Mouse (Mus musculus): ENCODE data around the gene Slc25a16.

Gene Slc25a16

DNA sequence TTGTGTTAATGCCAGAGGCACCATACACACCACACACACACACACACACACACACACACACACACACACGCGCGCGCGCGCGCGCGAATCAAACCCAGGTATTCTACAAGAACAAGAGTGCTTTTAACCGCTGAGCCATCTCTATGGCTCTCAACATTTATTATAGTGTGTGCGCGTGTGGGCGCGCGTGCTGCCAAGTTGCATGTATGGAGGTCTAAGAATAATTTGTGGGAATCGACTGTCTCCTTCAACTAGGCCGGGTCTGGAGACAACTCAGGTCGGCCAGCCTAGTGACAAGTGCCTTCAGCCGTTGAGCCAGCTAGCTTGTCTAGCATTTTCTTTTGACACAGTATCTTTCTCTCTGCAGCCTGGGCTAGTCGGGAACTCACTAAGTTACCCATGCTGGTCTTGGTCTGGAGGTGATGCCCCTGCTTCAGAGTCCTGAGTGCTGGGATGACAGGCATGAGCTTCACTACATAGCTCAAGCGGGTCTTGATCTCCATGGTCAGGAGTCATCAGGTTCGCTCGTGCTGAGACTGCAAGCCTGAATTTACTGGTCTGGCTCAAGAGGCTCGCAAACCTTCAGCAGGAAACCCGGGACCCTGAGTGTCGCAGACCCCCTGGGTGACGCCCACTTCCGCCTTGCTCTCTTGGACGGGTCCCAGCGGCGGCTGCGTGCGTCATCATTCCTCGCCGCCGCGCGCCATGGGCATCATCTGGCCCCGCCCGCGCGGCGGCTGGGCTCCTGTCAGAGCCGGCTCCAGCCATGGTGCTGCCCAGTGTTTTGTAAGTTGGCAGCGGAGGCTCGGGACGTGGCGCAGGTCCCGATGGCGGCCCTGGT is at the start of gene Slc25a16:
Gene Slc25a16, plus strand, starts transcription at position 709 of the 841 bp plus-strand sequence.
- peak; percentile 97 for DNase-seq (ENCODE audit: low spot score)

DNA sequence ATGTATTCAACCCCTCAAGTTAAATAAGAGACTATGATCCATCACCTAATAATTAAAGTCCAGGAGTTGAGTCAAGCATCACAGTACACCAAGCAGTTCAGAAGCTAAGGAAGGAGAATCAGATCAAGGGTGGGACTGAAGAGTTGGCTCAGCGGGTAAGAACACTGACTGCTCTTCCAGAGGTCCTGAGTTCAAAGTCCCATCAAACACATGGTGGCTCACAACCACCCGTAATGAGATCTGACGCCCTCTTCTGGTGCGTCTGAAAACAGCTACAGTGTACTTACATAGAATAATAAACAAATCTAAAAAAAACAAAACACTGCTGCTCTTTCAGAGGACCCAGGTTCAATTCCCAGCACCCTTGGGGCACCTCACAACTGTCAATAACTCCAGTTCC is 45.6 kb upstream of the Slc25a16 start:
- DNase-seq (ENCODE audit: low spot score): no peak

DNA sequence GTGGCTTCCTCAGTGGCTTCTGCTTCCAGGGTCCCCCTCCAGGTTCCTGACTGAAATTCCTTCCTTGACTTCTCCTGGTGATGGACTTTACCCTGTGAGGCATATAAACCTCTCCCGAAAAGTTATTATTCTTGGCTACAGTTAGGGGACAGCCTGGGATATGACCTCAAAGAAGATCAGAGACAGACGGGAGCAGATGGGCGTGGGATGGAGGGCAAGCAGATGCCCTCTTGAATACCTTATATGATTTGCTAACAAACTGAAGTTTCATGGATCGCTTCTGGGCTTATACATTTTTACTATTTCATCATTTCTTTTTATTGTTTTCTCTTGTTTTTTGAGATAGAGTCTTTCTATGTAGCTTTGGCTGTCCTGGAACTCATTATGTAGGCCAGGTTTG is 44.9 kb upstream of the Slc25a16 start:
- DNase-seq (ENCODE audit: low spot score): no peak

DNA sequence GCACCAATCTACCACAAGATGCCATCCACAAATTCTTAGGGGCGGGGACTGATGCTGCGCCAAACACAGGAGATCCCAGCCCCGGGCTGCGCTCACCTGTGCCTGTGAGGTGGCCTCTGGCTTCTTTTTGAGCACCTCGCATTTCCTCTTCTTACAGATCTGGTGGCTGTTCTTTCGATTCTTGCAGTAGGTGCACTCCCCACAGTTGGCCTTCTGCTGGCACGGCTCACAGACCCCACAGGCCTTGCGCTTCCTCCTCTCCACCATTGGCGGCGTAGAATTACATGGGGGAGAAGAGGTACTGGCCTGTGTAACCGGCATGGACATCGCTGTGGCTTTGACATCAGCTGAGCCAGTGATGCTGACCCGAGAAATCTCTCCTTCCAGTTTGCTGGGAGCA is 42.4 kb upstream of the Slc25a16 start:
- no peak for DNase-seq (ENCODE audit: low spot score)

DNA sequence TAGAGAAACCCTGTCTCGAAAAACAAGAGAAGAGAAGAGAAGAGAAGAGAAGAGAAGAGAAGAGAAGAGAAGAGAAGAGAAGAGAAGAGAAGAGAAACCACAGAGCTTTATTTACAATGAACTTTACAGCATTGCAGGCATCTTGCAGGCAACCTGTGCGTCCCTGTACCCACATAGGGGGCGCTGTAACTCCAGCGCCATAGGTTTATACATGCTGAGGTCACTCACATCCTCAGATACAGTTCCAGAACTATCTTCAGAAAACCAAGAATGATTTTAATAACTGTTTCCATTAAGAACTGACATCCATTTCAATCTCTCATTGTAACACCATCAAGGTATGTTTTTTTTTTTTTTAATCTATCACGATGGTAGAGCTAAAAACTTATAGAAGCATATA is 39.2 kb upstream of the Slc25a16 start:
- DNase-seq (ENCODE audit: low spot score): peak; percentile 48

DNA sequence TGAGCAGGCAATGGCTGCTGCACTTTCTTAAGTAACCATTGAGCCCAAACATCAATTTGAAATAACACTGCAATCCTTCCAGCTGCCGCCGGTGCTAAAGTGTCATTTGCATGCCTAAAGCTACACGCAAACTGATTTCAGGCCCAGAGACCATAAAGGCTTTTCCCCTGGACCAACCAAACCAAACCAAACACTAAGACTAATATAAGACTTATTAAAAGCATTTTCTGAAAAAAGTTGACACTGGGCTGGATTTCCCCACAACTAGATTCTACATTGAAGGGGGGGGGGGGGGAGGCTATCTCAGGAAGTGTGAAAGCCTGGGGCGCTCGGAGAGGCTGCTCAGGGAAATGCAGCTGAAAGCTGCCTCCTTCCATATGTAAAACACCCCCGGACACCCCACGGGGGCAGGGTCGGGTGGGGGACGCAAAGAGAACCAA is 36.5 kb upstream of the Slc25a16 start:
- DNase-seq (ENCODE audit: low spot score): peak; percentile 60

DNA sequence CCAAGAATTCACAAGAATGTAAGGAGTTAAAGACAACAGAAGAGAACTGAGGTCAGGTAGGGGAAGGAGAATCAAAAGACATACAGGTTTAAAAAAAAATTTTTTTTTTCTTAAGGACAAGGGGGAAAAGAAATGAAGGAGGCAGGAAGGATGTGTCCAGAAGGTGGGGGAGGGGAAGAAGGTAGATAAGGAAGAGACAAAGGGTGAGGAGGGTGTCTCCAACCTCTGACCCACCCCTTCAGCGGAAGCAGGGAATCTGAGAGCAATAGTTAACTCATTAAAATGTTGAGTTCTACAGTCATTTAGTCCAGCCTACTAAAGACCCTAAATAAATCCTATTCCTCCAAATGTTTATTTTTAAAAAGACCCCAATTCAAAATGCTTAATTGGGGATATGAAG is 35.9 kb upstream of the Slc25a16 start:
- DNase-seq (ENCODE audit: low spot score): no peak

DNA sequence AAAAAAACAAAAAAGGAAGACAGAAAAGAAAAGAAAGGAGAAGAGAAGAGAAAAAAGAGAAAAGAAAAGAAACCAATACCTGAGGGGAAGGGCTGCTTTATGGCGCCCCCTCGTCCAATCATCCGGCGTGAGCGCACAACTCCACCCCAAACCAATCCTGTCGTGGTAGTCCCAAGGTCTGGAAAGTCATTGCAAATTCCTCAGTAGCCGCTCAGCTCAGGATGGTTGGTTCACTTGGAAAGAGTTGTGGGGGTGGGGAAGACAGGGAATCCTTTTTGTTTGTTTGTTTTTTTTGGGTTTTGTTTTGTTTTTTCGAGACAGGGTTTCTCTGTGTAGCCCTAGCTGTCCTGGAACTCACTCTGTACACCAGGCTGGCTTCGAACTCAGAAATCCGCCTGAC is 35.0 kb upstream of the Slc25a16 start:
- peak; percentile 35 for DNase-seq (ENCODE audit: low spot score)

DNA sequence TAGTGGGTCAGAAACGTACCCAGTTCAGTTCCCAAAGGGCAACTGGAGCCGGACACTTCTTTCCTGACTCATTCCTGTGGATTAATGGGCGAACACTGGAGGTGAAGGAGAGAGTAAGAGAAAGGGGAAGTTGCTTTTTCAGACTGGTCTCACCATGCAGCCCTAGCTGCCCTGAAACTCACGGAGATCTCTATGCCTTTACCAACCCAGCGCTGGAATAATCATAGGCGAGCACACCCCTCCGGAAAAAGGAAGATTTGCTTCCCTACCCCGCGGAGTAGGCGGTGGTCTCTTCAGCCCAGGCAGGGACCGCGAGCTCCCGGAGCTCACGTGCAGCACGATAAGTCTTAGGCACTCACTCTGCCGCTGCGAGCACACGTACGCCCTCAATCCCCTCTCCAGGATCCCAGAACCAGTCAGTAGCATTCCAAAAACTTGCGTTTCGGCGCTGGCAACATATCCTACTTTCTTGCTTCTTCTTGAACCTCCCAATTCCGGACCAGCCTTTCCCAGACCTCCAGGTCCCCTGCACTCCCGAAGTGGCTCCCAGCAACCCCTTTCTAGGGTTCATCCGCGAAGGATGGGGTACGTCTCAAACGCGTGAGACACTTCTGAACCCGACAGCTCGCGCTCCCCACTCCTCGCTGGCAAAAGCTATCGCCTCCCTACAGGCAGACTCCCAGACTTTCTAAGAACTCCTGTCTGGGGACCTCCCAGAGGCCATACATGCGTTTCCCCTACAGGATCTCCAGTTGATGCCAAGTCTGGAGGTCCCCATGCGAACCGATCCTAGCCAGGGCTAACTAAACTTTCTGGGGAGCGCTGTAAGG is 34.2 kb upstream of the Slc25a16 start:
- DNase-seq (ENCODE audit: low spot score): peak; percentile 74

DNA sequence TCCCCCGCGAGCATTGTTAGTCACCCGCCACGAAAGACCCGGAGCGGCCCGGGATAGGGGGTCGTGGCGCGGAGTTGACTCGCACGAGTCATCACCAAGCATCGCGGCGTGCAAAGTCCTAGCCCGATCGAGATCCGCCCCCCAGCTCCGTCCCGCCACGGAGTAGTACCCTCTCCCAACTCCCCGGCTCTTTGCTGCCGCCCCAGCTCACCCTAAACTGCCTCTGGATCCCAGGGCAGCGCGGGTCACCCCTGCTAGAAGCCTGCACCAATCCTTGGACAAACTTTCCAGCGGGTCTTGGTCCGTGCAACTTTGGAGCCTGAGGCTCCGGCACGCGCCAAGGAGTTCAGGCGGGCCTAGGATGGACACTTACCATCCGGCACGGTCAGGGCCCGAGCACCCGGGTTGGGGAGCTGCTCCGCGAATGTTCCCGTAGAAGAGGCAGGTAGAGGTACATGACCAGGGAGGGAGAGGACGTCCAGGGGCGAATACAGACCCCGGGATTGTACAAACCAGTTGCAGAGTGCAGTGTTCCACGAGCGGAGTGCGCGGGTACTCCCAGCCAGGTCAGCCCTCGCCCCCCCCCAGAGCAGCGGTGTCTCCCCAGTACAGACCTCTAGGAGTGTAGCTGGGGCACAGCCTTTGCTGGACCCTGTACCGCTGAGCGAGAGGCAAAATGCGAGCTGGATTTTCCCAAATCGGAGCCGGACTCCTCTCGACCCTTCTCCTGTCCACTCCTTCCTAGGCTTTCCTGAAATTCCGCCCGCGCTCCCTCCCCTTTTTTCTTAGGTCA is 33.4 kb upstream of the Slc25a16 start:
- peak; percentile 91 for DNase-seq (ENCODE audit: low spot score)

DNA sequence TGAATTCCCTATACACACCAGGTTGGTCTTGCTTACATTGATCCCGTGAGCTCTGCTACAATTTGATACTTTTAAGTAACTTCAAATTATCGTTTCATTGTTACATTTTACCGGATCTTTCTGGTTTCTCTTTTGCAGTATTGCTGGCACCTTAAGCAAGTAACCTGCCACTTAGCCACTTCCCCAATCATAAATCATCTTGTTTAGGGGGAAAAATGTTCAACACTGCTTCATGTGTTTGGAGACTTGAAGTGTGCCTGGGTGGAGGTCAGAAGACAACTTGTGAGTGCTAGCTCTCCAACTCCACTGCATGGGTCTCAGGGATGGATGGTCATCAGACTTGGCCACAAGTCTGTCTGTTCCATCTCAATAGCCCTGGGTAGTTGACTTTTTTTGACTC is 29.4 kb upstream of the Slc25a16 start:
- no peak for DNase-seq (ENCODE audit: low spot score)

DNA sequence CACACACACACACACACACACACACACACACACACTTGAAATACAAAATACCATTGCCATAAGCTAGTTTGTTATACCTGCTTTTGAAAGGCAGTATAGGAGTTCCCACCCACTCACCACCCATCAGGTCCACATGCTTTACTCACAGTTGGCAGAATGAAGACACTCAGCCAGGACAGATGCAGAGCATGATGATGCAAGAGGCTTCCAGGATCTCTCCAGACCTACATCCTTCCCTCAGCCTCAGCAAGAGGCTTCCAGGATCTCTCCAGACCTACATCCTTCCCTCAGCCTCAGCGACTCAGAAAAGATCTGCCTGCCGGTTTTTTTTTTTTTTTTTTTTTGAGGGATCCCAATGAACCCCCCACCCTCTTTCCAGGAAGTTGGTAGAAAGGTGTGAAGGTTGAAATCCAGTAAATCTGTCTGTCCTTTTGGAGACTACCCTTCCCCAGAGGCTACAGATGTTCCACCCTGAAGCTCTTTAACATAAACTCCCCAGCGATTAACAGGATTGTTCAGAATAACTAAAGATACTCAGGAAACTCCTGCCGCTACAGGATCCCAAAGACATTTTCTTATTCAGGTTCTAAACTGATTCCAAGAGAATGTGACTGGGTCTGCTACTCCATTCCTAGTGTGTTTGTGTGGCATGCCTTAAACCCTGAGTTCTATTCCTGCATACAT is 27.7 kb upstream of the Slc25a16 start:
- DNase-seq (ENCODE audit: low spot score): no peak

DNA sequence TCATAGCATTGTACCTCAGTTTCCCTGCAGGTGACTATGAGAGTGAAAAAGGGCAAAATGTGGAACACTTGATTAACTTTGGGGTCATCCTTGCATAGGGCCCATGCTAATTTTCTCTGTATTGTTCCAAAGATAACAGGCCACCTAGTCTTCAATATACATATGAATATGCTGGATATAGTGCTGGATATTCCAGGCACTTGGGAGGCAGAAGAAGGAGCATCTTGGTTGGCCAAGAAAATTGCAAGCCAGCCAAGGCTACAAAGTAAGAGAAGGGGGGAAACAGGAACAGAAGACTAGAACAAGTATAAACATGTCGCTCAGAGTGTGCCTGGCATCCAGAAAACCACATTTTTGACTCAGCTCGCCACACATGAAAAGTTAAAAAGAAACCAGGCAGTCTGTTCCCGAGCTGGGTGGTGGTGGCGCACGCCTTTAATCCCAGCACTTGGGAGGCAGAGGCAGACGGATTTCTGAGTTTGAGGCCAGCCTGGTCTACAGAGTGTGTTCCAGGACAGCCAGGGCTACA is 27.0 kb upstream of the Slc25a16 start:
- DNase-seq (ENCODE audit: low spot score): no peak

DNA sequence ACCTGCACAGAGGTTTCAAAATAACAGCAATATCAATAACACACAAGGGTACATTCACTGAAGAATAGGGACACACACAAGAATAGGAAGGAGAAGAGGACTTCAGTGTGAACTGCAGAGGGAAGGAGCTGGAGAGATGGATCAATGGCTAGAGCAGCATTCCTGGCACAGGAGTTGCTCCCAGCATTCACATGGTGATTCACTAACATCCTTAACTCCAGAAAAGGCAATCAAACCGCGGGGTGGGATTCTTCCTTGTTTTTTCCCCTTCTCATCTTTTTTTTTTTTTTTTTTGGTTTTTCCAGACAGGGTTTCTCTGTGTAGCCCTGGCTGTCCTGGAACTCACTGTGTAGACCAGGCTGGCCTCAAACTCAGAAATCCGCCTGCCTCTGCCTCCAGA is 26.0 kb upstream of the Slc25a16 start:
- no peak for DNase-seq (ENCODE audit: low spot score)

DNA sequence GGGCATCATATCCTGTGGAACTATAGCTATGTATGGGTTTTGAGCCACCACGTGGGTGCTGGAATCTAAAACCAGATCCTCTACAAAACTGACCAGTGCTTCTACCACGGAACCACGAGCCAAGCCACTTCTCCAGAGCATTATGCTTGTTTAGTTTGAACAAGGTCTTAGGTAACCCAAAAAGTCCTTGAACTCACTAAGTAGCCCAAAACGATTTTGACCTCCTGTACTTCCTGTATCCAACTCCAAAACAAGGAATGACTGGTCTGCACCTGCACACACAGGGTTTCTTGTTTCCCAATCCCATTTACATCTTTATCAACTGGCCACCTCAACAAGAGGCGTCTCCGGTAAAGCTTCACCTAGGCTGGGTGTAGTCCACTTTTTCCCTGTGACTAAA is 25.0 kb upstream of the Slc25a16 start:
- DNase-seq (ENCODE audit: low spot score): no peak

DNA sequence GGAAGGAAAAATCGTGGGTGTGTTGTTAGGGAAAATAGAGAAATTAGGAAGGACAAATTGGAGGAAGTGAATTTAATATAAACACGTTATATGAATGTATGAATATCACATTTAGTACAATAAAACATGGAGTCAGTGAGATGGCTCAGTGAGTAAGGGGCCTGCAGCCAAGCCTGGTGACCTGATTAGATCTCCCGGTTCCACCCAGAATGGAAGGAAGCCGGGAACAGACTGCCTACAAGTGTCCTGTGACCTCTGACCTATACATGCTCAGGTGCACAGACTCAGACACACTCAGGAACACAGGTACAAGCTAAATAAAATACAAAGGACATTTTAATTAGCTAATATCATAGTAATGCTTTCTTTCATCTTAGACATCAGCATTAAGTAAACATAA is 24.4 kb upstream of the Slc25a16 start:
- DNase-seq (ENCODE audit: low spot score): no peak

DNA sequence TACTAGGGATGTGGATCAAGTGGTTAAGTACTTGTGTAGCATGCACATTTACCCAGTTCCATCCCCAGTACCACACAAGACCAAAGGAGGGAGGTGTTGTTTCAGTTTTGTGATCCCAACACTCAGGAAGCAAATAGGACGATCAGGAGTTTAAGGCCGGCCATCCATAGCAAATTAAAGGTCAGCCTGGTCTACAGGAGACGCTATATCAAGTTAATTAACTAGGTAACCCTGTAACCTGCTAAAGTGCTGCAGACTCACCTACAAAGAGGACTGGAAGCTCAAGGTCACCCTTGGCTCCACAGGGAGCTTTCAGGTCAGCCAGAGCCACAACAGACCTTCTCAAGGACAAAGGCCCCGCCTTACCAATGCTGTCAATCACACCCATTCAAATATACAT is 23.7 kb upstream of the Slc25a16 start:
- DNase-seq (ENCODE audit: low spot score): no peak

DNA sequence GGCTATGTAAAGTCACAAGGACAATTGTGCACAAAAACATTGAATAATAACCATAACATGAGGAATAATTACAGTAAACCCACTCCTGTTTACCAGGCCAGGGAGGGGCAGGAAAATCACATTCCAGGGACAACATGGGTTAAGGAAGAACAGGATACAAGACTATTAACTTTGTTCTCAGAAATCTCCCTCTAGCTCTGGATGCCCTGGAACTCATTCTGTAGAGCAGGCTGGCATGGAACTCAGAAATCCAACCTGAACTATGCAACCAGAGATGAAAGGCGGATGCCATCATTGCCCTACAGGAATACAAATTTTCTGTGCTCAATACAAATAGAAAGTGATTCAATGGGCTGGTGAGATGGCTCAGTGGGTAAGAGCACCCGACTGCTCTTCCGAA is 23.0 kb upstream of the Slc25a16 start:
- DNase-seq (ENCODE audit: low spot score): no peak

DNA sequence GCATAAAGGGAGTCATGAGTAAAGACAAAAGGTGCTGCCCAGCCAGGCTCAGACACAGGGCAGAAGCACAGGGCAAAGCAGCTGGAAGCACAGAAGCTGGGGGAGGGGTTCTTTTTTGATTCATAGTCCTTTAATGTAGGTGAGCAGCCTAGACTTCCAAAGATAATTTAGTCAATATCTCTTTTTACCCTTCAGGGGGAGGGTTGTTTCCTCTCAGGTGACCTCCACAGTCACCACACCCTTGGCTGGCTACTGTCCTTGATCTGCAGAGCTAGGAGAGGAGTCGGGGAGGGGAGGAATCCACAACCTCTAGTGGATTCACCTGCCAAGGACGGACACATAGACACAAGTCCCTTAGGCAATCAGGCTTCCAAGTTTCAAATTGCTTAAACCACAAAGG is 22.4 kb upstream of the Slc25a16 start:
- no peak for DNase-seq (ENCODE audit: low spot score)

DNA sequence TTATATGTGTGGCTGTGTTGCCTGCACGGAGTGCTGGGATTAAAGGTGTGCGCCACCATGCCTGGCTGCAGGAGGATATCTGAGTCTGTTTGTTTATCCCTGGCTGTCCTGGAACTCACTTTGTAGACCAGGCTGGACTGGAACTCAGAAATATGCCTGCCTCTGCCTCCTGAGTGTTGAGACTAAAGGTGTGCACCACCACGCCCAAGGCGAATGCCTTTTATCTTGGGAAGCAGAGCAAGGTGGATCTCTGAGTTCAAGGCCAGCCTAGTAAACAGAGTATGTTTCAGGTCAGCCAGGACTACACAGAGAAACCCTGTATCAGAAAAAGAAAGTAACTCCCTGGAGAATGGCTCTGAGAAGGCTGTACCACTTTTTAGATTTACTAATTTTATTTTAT is 20.3 kb upstream of the Slc25a16 start:
- no peak for DNase-seq (ENCODE audit: low spot score)

DNA sequence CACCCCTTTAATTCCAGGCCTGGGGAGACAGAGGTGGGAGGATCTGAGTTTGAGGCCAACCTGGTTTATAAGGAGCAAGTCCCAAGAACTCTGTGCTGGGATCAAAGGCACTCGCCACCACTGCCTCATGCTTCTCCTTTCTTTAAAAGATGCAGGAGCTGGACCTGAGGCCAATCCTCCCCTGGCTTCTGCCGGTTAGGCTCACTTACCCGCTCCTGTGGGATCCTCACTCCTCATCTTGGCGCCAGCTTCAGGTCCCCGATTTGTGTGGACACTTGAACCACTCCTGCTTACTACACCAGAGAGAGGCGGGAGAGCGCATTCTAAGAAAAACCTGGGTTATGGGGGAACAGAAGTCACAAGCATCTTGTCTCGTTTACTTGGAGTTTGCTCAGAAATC is 18.6 kb upstream of the Slc25a16 start:
- DNase-seq (ENCODE audit: low spot score): no peak

DNA sequence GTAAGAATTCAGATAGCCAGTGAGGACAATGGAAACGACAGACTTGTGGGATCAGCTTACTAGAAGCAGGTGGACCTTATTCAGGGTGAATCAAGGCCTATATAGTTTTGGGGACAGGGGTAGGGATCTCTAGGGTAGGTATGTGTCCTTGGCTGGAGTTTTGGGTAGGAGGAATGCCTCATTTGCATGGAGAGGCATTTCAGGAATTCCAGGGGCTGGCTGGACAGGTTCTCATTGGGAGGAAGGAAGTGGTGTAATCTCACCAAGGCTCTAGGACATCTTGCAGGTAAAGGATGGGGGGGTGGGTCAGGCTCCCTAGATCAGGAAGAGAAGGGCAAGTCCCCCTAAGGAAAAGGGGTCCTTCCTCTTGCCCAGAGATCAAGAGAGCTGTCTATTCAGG is 17.6 kb upstream of the Slc25a16 start:
- no peak for DNase-seq (ENCODE audit: low spot score)
